Mouse (Mus musculus) testis, adult 2 months (tissue): ENCODE measurements around the gene Stk17b. TPM values are rescaled to one million over a fixed set of nuclear protein-coding genes. Genes with fewer than 3 reads are reported as not detected.

Experiments
- H3K27ac ChIP-seq: fragments of 200-500 bp; 2 replicates; pipeline ENCODE4 v1.5.1; 2012; ENCODE audit warnings: low read depth, low read length; ENCODE audit not compliant: control insufficient read depth, insufficient read depth
- H3K27me3 ChIP-seq: fragments of 200-500 bp; 2 replicates; pipeline ENCODE4 v1.6.1; 2012; ENCODE audit warnings: mild to moderate bottlenecking, low read length, moderate library complexity; ENCODE audit not compliant: control insufficient read depth, insufficient read depth
- H3K36me3 ChIP-seq: fragments of 200-500 bp; 2 replicates; pipeline ENCODE4 v1.6.1; 2012; ENCODE audit warnings: mild to moderate bottlenecking, low read length; ENCODE audit not compliant: control insufficient read depth, insufficient read depth
- H3K4me1 ChIP-seq: fragments of 200-500 bp; 2 replicates; pipeline ENCODE4 v1.6.1; 2012; ENCODE audit warnings: low read length; ENCODE audit not compliant: control insufficient read depth, insufficient read depth
- H3K4me3 ChIP-seq: fragments of 200-500 bp; 2 replicates; pipeline ENCODE4 v1.5.1; 2012; ENCODE audit warnings: low read depth, mild to moderate bottlenecking, low read length, moderate library complexity, mixed read lengths; ENCODE audit not compliant: control insufficient read depth
- CTCF ChIP-seq: fragments of 200-500 bp; IDR thresholded peaks from 2 replicates; pipeline ENCODE4 v1.5.1; 2012; ENCODE audit warnings: low read depth, mild to moderate bottlenecking, inconsistent platforms, low read length, moderate library complexity; ENCODE audit not compliant: control insufficient read depth, insufficient read depth, insufficient replicate concordance
- POLR2A ChIP-seq: fragments of 200-500 bp; IDR thresholded peaks from 2 replicates; pipeline ENCODE4 v1.6.1; 2012; ENCODE audit warnings: low read depth, mild to moderate bottlenecking, inconsistent platforms, low read length, moderate library complexity; ENCODE audit not compliant: control insufficient read depth
- polyA plus RNA-seq: library from polyadenylated mRNA; depleted of rRNA; stranded (reverse); fragments of >200 nt; gene quantifications from 2 replicates; pipeline ENCODE4 v1.2.3, GENCODE M21; 2012; rRNA removed

The Stk17b gene
- polyA plus RNA-seq, 1 experiment = 6.9 TPM

GRCm38 (mm10) chr1:53706431-53707361, 78.3 kb downstream of the Stk17b start, which contains the start of gene Dnah7a:
TSS of gene Dnah7a (minus strand) at chr1:53706784.
- Histone ChIP-seq H3K36me3 (no peaks in the 10 kb centered on the region; the same call in 1 of the 2 replicates), H3K4me1 (peaks cover 3% of the 10 kb centered on the region), H3K27me3 (no peaks in the 10 kb centered on the region), H3K4me3 (peak within 1 kb of the TSS; percentile 96), H3K27ac (peak within 1 kb of the TSS; percentile 99)
- TF ChIP-seq CTCF = no peak
- peak; percentile 74 for TF ChIP-seq POLR2A

Other genes with a start within 250 kb of the Stk17b start
- gene Dnah7a, start 78.4 kb downstream of the Stk17b start, polyA plus RNA-seq = 26.2 and 26.5 TPM in 2 replicates